Mouse (Mus musculus): ENCODE data around the gene Acsbg2. TPM values are rescaled to one million over a fixed set of nuclear protein-coding genes. Genes with fewer than 3 reads are reported as not detected.

Acsbg2 gene
- total and polyA plus RNA-seq, 2 experiments from 2014 or later: not detected

- peak; percentile 31 for DNase-seq (ENCODE audit: low spot score)
- no peaks in the 10 kb centered on the region for H3K27me3 ChIP-seq (ENCODE audit: insufficient read depth, low read length)
- ATAC-seq: no peak
- peak overlapping the region; percentile 85 for H3K4me2 ChIP-seq (ENCODE audit: low read depth, low read length)
- no peaks in the 10 kb centered on the region for H3K4me1 ChIP-seq (ENCODE audit: insufficient read depth, low read length)
- H3K27ac ChIP-seq: no peak overlapping the region
- under 1% methylated on average over 27 of the region's 27 CpGs for whole genome bisulfite sequencing
- H3K4me3 ChIP-seq (ENCODE audit: low read length): peak overlapping the region; percentile 66
- no peak for TF ChIP-seq CTCF (IDR thresholded peaks at IDR 0.05; ENCODE audit: low read depth)
- H3K9me3 ChIP-seq (ENCODE audit: low read length): no peaks in the 10 kb centered on the region
- H3K9ac ChIP-seq (replicated peaks; ENCODE audit: low read length): peak overlapping the region; percentile 31; the same call in 1 of the 2 replicates
- no peaks in the 10 kb centered on the region for H3K36me3 ChIP-seq (ENCODE audit: insufficient read depth, low read length)
These were observed 44.5 kb downstream of the Acsbg2 start for GRCm38 (mm10) chr17:56829795-56830194.

- H3K4me2 ChIP-seq (ENCODE audit: low read depth, low read length): peak overlapping the region; percentile 85
- H3K36me3 ChIP-seq (ENCODE audit: insufficient read depth, low read length): no peaks in the 10 kb centered on the region
- ATAC-seq (no peak), DNase-seq (ENCODE audit: low spot score) (no peak)
- H3K27me3 ChIP-seq (ENCODE audit: insufficient read depth, low read length): no peaks in the 10 kb centered on the region
- H3K4me3 ChIP-seq (ENCODE audit: low read length): peak overlapping the region; percentile 66
- TF ChIP-seq CTCF (IDR thresholded peaks at IDR 0.05; ENCODE audit: low read depth): no peak
- no peaks in the 10 kb centered on the region for H3K9me3 ChIP-seq (ENCODE audit: low read length)
- no peaks in the 10 kb centered on the region for H3K4me1 ChIP-seq (ENCODE audit: insufficient read depth, low read length)
- 29% methylated on average over 11 of the region's 11 CpGs for WGBS
- H3K27ac ChIP-seq: no peak overlapping the region
- H3K9ac ChIP-seq (replicated peaks; ENCODE audit: low read length): no peak overlapping the region
These were observed 45.1 kb downstream of the Acsbg2 start for GRCm38 (mm10) chr17:56829171-56829570.

- Histone ChIP-seq H3K4me2 (ENCODE audit: low read depth, low read length) (no peak overlapping the region), H3K27ac (no peak overlapping the region), H3K9me3 (ENCODE audit: low read length) (no peaks in the 10 kb centered on the region), H3K4me3 (ENCODE audit: low read length) (no peak overlapping the region), H3K36me3 (ENCODE audit: insufficient read depth, low read length) (no peaks in the 10 kb centered on the region), H3K27me3 (ENCODE audit: insufficient read depth, low read length) (no peaks in the 10 kb centered on the region), H3K4me1 (ENCODE audit: insufficient read depth, low read length) (no peaks in the 10 kb centered on the region), H3K9ac (replicated peaks; ENCODE audit: low read length) (no peak overlapping the region)
- no peak for TF ChIP-seq CTCF (IDR thresholded peaks at IDR 0.05; ENCODE audit: low read depth)
- DNase-seq (ENCODE audit: low spot score): no peak
- ATAC-seq: no peak
- WGBS: 92% methylated on average over 2 of the region's 2 CpGs
These were observed 47.5 kb downstream of the Acsbg2 start for GRCm38 (mm10) chr17:56826718-56827117.

GRCm38 (mm10) chr17:56823352-56823751 is 50.9 kb downstream of the Acsbg2 start:
- no peak overlapping the region for H3K27ac ChIP-seq
- H3K9me3 ChIP-seq (ENCODE audit: low read length): no peaks in the 10 kb centered on the region
- ATAC-seq: no peak
- no peaks in the 10 kb centered on the region for H3K27me3 ChIP-seq (ENCODE audit: insufficient read depth, low read length)
- no peak overlapping the region for H3K4me2 ChIP-seq (ENCODE audit: low read depth, low read length)
- 0 out of 2 replicates have a peak, but pooled peaks cover 6% of the 10 kb centered on the region for H3K4me1 ChIP-seq (ENCODE audit: insufficient read depth, low read length)
- 67% methylated on average over 2 of the region's 2 CpGs for WGBS
- no peak for DNase-seq (ENCODE audit: low spot score)
- no peak for TF ChIP-seq CTCF (IDR thresholded peaks at IDR 0.05; ENCODE audit: low read depth)
- no peak overlapping the region for H3K4me3 ChIP-seq (ENCODE audit: low read length)
- no peaks in the 10 kb centered on the region for H3K36me3 ChIP-seq (ENCODE audit: insufficient read depth, low read length)
- no peak overlapping the region for H3K9ac ChIP-seq (replicated peaks; ENCODE audit: low read length)

- Histone ChIP-seq H3K9ac (replicated peaks; ENCODE audit: low read length) (no peak overlapping the region), H3K27ac (no peak overlapping the region), H3K4me1 (ENCODE audit: insufficient read depth, low read length) (0 out of 2 replicates have a peak, but pooled peaks cover 6% of the 10 kb centered on the region), H3K4me2 (ENCODE audit: low read depth, low read length) (no peak overlapping the region), H3K27me3 (ENCODE audit: insufficient read depth, low read length) (no peaks in the 10 kb centered on the region), H3K36me3 (ENCODE audit: insufficient read depth, low read length) (no peaks in the 10 kb centered on the region), H3K4me3 (ENCODE audit: low read length) (no peak overlapping the region), H3K9me3 (ENCODE audit: low read length) (no peaks in the 10 kb centered on the region)
- no peak for ATAC-seq
- 85% methylated on average over 2 of the region's 2 CpGs for WGBS
- no peak for DNase-seq (ENCODE audit: low spot score)
- no peak for TF ChIP-seq CTCF (IDR thresholded peaks at IDR 0.05; ENCODE audit: low read depth)
These were observed 51.9 kb downstream of the Acsbg2 start for GRCm38 (mm10) chr17:56822380-56822779.

GRCm38 (mm10) chr17:56819694-56820111 is 54.5 kb downstream of the Acsbg2 start:
- ATAC-seq: peak; percentile 72
- WGBS: 44% methylated on average over 8 of the region's 8 CpGs

GRCm38 (mm10) chr17:56819032-56819545 is 55.2 kb downstream of the Acsbg2 start:
- H3K9me3 ChIP-seq (ENCODE audit: low read length): no peaks in the 10 kb centered on the region
- no peak for TF ChIP-seq CTCF (IDR thresholded peaks at IDR 0.05; ENCODE audit: low read depth)
- no peak for DNase-seq (ENCODE audit: low spot score)
- no peaks in the 10 kb centered on the region for H3K36me3 ChIP-seq (ENCODE audit: insufficient read depth, low read length)
- no peak for ATAC-seq
- H3K4me3 ChIP-seq (ENCODE audit: low read length): no peak overlapping the region
- no peaks in the 10 kb centered on the region for H3K27me3 ChIP-seq (ENCODE audit: insufficient read depth, low read length)
- no peak overlapping the region for H3K4me2 ChIP-seq (ENCODE audit: low read depth, low read length)
- H3K27ac ChIP-seq: peak overlapping the region; percentile 20; the same call in 1 of the 2 replicates
- H3K4me1 ChIP-seq (ENCODE audit: insufficient read depth, low read length): peaks cover 8% of the 10 kb centered on the region
- 55% methylated on average over 6 of the region's 6 CpGs for WGBS
- H3K9ac ChIP-seq (replicated peaks; ENCODE audit: low read length): no peak overlapping the region

More at GRCm38 (mm10) chr17:56819694-56820111, 54.5 kb downstream of the Acsbg2 start:
- peak; percentile 45 for DNase-seq (ENCODE audit: low spot score)
- H3K27me3 ChIP-seq (ENCODE audit: insufficient read depth, low read length): no peaks in the 10 kb centered on the region
- no peak overlapping the region for H3K9ac ChIP-seq (replicated peaks; ENCODE audit: low read length)
- H3K27ac ChIP-seq: peak overlapping the region; percentile 20; the same call in 1 of the 2 replicates
- no peak overlapping the region for H3K4me3 ChIP-seq (ENCODE audit: low read length)
- H3K36me3 ChIP-seq (ENCODE audit: insufficient read depth, low read length): no peaks in the 10 kb centered on the region
- H3K4me1 ChIP-seq (ENCODE audit: insufficient read depth, low read length): 0 out of 2 replicates have a peak, but pooled peaks cover 6% of the 10 kb centered on the region
- no peak for TF ChIP-seq CTCF (IDR thresholded peaks at IDR 0.05; ENCODE audit: low read depth)
- no peak overlapping the region for H3K4me2 ChIP-seq (ENCODE audit: low read depth, low read length)
- no peaks in the 10 kb centered on the region for H3K9me3 ChIP-seq (ENCODE audit: low read length)

Measured in hindbrain, postnatal 0 days (tissue).